9 mouse cellular contexts compared by ENCODE assay signal in genomic region chr2:118007539-118008427, GRCm38 (mm10).
A peak's percentile ranks its signal among the peaks of the same experiment; 100 is the strongest.
DNase-seq lines count a peak whose midpoint lies in the region; ATAC-seq lines count a peak whose summit lies in the region.
"Had no signal": no experiment of that assay in that cellular context is flagged by ENCODE, and none has a peak within 500 bp of the region (broad histone marks: within the 10 kb centered on the region; RNA-seq: fewer than 3 reads in every experiment).

No protein-coding gene starts in this region.

- DNase-seq in layer of hippocampus, adult 11-12 months (ENCODE audit: low spot score) = peak; percentile 28
- DNase-seq in layer of hippocampus, adult 18-20 months (ENCODE audit: low spot score in 2 of 2) = no peak
- peak; percentile 45 for DNase-seq in embryo, embryonic 11 days
- DNase-seq in intestine, embryonic 14.5 days (ENCODE audit: low spot score) = peak; percentile 62
- DNase-seq in ovary, postnatal 36 days (ENCODE audit: low spot score) = peak; percentile 46
- DNase-seq in cerebellum, adult 9-10 months = no peak
- DNase-seq in left cerebral cortex, adult 9 months (ENCODE audit: low spot score in 2 of 2) = no peak

- H3K27ac ChIP-seq in intestine, embryonic 14.5 days (ENCODE audit: low read depth) = no peak overlapping the region
- H3K27ac ChIP-seq in liver, embryonic 15.5 days (replicated peaks) = peak overlapping the region; percentile 69; the same call in 1 of the 2 replicates

- H3K4me2 ChIP-seq in intestine, embryonic 14.5 days (ENCODE audit: low read length) = peak overlapping the region; percentile 10
- peak overlapping the region; percentile 34 for H3K4me2 ChIP-seq in liver, embryonic 15.5 days

- 14% methylated on average over 10 of the region's 10 CpGs for WGBS in intestine, embryonic 14.5 days
- 34% methylated on average over 10 of the region's 10 CpGs for WGBS in liver, embryonic 15.5 days (ENCODE audit: insufficient replicate concordance)

- ATAC-seq in intestine, embryonic 14.5 days (replicated peaks; ENCODE audit: low FRiP score, low TSS enrichment, low read depth) = peak; percentile 79
- ATAC-seq in liver, embryonic 15.5 days (ENCODE audit: insufficient read depth) = peak; percentile 68

- peaks cover 9% of the 10 kb centered on the region for H3K4me1 ChIP-seq in intestine, embryonic 14.5 days (replicated peaks; ENCODE audit: control insufficient read depth, insufficient read depth, low read length)
- H3K4me1 ChIP-seq in liver, embryonic 15.5 days (replicated peaks) = peaks cover 4% of the 10 kb centered on the region; the same call in 1 of the 2 replicates

- H3K36me3 ChIP-seq in intestine, embryonic 14.5 days (ENCODE audit: control insufficient read depth, insufficient read depth, low read length) = no peaks in the 10 kb centered on the region
- H3K36me3 ChIP-seq in liver, embryonic 15.5 days (replicated peaks) = no peaks in the 10 kb centered on the region
- H3K36me3 ChIP-seq: G1E had no signal

- no peak overlapping the region for H3K9ac ChIP-seq in intestine, embryonic 14.5 days (ENCODE audit: low read length)
- H3K9ac ChIP-seq in liver, embryonic 15.5 days = no peak overlapping the region

- no peaks in the 10 kb centered on the region for H3K9me3 ChIP-seq in intestine, embryonic 14.5 days (ENCODE audit: control insufficient read depth, low read length)
- H3K9me3 ChIP-seq in liver, embryonic 15.5 days (replicated peaks) = no peaks in the 10 kb centered on the region

- H3K4me3 ChIP-seq in intestine, embryonic 14.5 days (ENCODE audit: low read depth, low read length) = no peak overlapping the region
- no peak overlapping the region for H3K4me3 ChIP-seq in liver, embryonic 15.5 days (replicated peaks)

- H3K27me3 ChIP-seq in intestine, embryonic 14.5 days (replicated peaks; ENCODE audit: control insufficient read depth, insufficient read depth, low read length) = no peaks in the 10 kb centered on the region
- H3K27me3 ChIP-seq in liver, embryonic 15.5 days = no peaks in the 10 kb centered on the region

Comparison
In these comparisons a context has a peak if more than half of its experiments do, and no peak if none do; other contexts are left out.
1. DNase-seq: peak in layer of hippocampus, adult 11-12 months (single experiment), embryo, embryonic 11 days (single experiment), intestine, embryonic 14.5 days (single experiment) and ovary, postnatal 36 days (single experiment); none in layer of hippocampus, adult 18-20 months (0 of 2), cerebellum, adult 9-10 months (single experiment) and left cerebral cortex, adult 9 months (0 of 2).